Mouse (Mus musculus): ENCODE data around the gene Myh7b.
"Not testable (repeated sequence)": the region's sequence is repeated elsewhere in the genome, so short reads cannot be mapped to it uniquely, and the experiment has no call there.

Myh7b gene

GRCm38 (mm10) chr2:155604560-155605235 is 6.3 kb upstream of the Myh7b start:
- no peak for DNase-seq (ENCODE audit: extremely low spot score)

GRCm38 (mm10) chr2:155605236-155605589 is 5.8 kb upstream of the Myh7b start:
- DNase-seq (ENCODE audit: extremely low spot score) = not testable (repeated sequence)

GRCm38 (mm10) chr2:155606360-155606759 is 4.7 kb upstream of the Myh7b start:
- no peak for DNase-seq (ENCODE audit: extremely low spot score)

GRCm38 (mm10) chr2:155611834-155612550 is 980 bp downstream of the Myh7b start:
- no peak for DNase-seq (ENCODE audit: extremely low spot score)

- DNase-seq (ENCODE audit: extremely low spot score) = peak; percentile 71
Measured at GRCm38 (mm10) chr2:155613326-155613755, 2.3 kb downstream of the Myh7b start.

GRCm38 (mm10) chr2:155613953-155614352 is 2.9 kb downstream of the Myh7b start:
- no peak for DNase-seq (ENCODE audit: extremely low spot score)

- no peak for DNase-seq (ENCODE audit: extremely low spot score)
Measured at GRCm38 (mm10) chr2:155616971-155617370, 6.0 kb downstream of the Myh7b start.

- DNase-seq (ENCODE audit: extremely low spot score) = peak; percentile 85
Measured at GRCm38 (mm10) chr2:155619817-155620216, 8.8 kb downstream of the Myh7b start.

GRCm38 (mm10) chr2:155622606-155623005 is 11.6 kb downstream of the Myh7b start:
- DNase-seq (ENCODE audit: extremely low spot score) = no peak

GRCm38 (mm10) chr2:155623996-155624395 is 13.0 kb downstream of the Myh7b start:
- no peak for DNase-seq (ENCODE audit: extremely low spot score)

- DNase-seq (ENCODE audit: extremely low spot score) = no peak
Measured at GRCm38 (mm10) chr2:155624730-155625129, 13.7 kb downstream of the Myh7b start.

- DNase-seq (ENCODE audit: extremely low spot score) = no peak
Measured at GRCm38 (mm10) chr2:155626277-155626676, 15.3 kb downstream of the Myh7b start.

- DNase-seq (ENCODE audit: extremely low spot score) = peak; percentile 81
Measured at GRCm38 (mm10) chr2:155627030-155627738, 16.2 kb downstream of the Myh7b start.

- DNase-seq (ENCODE audit: extremely low spot score) = no peak
Measured at GRCm38 (mm10) chr2:155628112-155628511, 17.1 kb downstream of the Myh7b start.

GRCm38 (mm10) chr2:155628519-155628918 is 17.5 kb downstream of the Myh7b start:
- DNase-seq (ENCODE audit: extremely low spot score) = no peak

GRCm38 (mm10) chr2:155629231-155629661 is 18.2 kb downstream of the Myh7b start:
- DNase-seq (ENCODE audit: extremely low spot score) = peak; percentile 46

- peak; percentile 42 for DNase-seq (ENCODE audit: extremely low spot score)
Measured at GRCm38 (mm10) chr2:155630153-155630552, 19.1 kb downstream of the Myh7b start.

GRCm38 (mm10) chr2:155630590-155631416 is 19.8 kb downstream of the Myh7b start:
- peak; percentile 44 for DNase-seq (ENCODE audit: extremely low spot score)

- no peak for DNase-seq (ENCODE audit: extremely low spot score)
Measured at GRCm38 (mm10) chr2:155632138-155632936, 21.3 kb downstream of the Myh7b start.

GRCm38 (mm10) chr2:155633121-155633520 is 22.1 kb downstream of the Myh7b start:
- DNase-seq (ENCODE audit: extremely low spot score) = no peak

GRCm38 (mm10) chr2:155633731-155634130 is 22.7 kb downstream of the Myh7b start:
- DNase-seq (ENCODE audit: extremely low spot score) = no peak

Measured in embryo, embryonic 9.5 days (tissue).